Mouse (Mus musculus) ES-E14 (cell line): ENCODE data around the gene Taf15. TPM values are rescaled to one million over a fixed set of nuclear protein-coding genes. Genes with fewer than 3 reads are reported as not detected.

Source experiments
- DNase-seq: peaks from one replicate; pipeline ENCODE4 v3.0.0-alpha.2; 2013; ENCODE audit warnings: low read depth, low spot score
- H3K27ac ChIP-seq: 2 replicates; pipeline ENCODE4 v1.5.1; 2012; ENCODE audit warnings: low read depth, mild to moderate bottlenecking, low read length, moderate library complexity, mixed read lengths; ENCODE audit not compliant: poor library complexity, insufficient read depth, severe bottlenecking
- H3K36me3 ChIP-seq: 2 replicates; pipeline ENCODE4 v1.6.1; 2012; ENCODE audit warnings: mild to moderate bottlenecking, low read length, moderate library complexity, mixed read lengths; ENCODE audit not compliant: control insufficient read depth, poor library complexity, insufficient read depth, severe bottlenecking
- H3K4me1 ChIP-seq, 2 experiments: fragments of 150-350 bp in 1 of 2; sonication (generic) in 1 of 2; 2 replicates each; pipeline ENCODE4 v1.6.1; 2012; ENCODE audit warnings: low read length in 2 of 2, mild to moderate bottlenecking in 1 of 2, mixed read lengths in 1 of 2; ENCODE audit not compliant: control insufficient read depth in 2 of 2, insufficient read depth in 2 of 2, poor library complexity in 1 of 2
- H3K4me3 ChIP-seq, 2 experiments: fragments of 150-350 bp in 1 of 2; sonication (generic) in 1 of 2; 2 replicates each; pipeline ENCODE4 v1.5.1; 2012; ENCODE audit warnings: low read length in 2 of 2, low read depth in 1 of 2, mild to moderate bottlenecking in 1 of 2, mixed read lengths in 1 of 2; ENCODE audit not compliant: insufficient read depth in 1 of 2, poor library complexity in 1 of 2, severe bottlenecking in 1 of 2
- H3K9ac ChIP-seq: 2 replicates; pipeline ENCODE4 v1.6.1; 2012; ENCODE audit warnings: low read depth, mild to moderate bottlenecking, low read length, mixed read lengths; ENCODE audit not compliant: poor library complexity, insufficient read depth, severe bottlenecking
- H3K9me3 ChIP-seq: fragments of 150-350 bp; sonication (generic); 2 replicates; pipeline ENCODE4 v1.6.1; 2012; ENCODE audit warnings: low read depth, mild to moderate bottlenecking, low read length; ENCODE audit not compliant: control insufficient read depth, insufficient read depth
- CHD2 ChIP-seq: IDR thresholded peaks from 2 replicates; pipeline ENCODE4 v1.6.1; 2014; ENCODE audit warnings: mild to moderate bottlenecking, low read depth, low read length, inconsistent platforms
- HCFC1 ChIP-seq: IDR thresholded peaks from 2 replicates; pipeline ENCODE4 v1.6.1; 2012; ENCODE audit warnings: low read length, inconsistent platforms, borderline replicate concordance; ENCODE audit not compliant: insufficient read depth
- MAFK ChIP-seq: IDR thresholded peaks from 2 replicates; pipeline ENCODE4 v1.6.1; 2014; ENCODE audit warnings: mild to moderate bottlenecking, low read depth, low read length, inconsistent platforms; ENCODE audit not compliant: insufficient read depth
- ZC3H11A ChIP-seq: IDR thresholded peaks from 2 replicates; pipeline ENCODE4 v1.6.1; 2012; ENCODE audit warnings: low read depth, mild to moderate bottlenecking, inconsistent platforms, low read length, borderline replicate concordance
- ZNF384 ChIP-seq: IDR thresholded peaks from 2 replicates; pipeline ENCODE4 v1.6.1; 2012; ENCODE audit warnings: low read depth, low read length, inconsistent platforms
- in situ Hi-C, 2 experiments: fragments of 600-800 bp; cut with MboI; formaldehyde crosslinking; loops; one replicate each; pipeline ENCODE4 v1.15.1; 2025; ENCODE audit warnings: low sequenced_read_pairs in 2 of 2, inconsistent platforms in 1 of 2; ENCODE audit not compliant: unreplicated experiment in 2 of 2
- total RNA-seq: library from RNA; depleted of rRNA; stranded (reverse); fragments of 300-350 nt; gene quantifications from 2 replicates; pipeline ENCODE4 v1.2.3, GENCODE M21; 2012

Taf15 gene
- total RNA-seq, 1 experiment = 53.8 TPM

- Histone ChIP-seq H3K4me1 (peaks cover 0 to 2% of the 10 kb centered on the region in 2 experiments; a peak in 1 of 4 replicates), H3K27ac (no peak overlapping the region), H3K9me3 (no peaks in the 10 kb centered on the region), H3K36me3 (no peaks in the 10 kb centered on the region), H3K9ac (no peak overlapping the region), H3K4me3 (no peak overlapping the region)
- DNase-seq = no peak
- in situ Hi-C loops = no loop called here
- no peak for TF ChIP-seq MAFK
- TF ChIP-seq ZNF384 = no peak
- no peak for TF ChIP-seq CHD2
- no peak for TF ChIP-seq HCFC1
- TF ChIP-seq ZC3H11A = no peak
Observed at GRCm38 (mm10) chr11:83534609-83535423, 61.9 kb downstream of the Taf15 start.

DNA sequence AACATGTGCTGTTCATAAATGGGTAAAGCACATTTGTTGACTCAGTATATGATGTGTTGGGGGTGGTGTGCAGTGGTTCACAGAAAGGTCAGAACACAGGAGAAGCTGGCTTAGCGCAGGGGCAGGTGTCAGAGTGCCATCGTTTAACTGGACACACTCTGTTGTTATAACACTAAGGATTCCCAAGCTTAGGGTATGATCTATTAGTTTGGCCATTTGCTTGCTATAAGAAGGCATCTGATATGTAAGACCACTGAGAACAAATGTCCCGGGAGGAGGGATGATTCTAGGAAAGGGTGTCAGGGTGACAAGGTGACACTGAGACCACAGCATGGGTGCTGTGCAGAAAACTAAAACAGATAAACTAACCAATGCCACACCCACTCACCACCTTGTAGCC is 63.9 kb downstream of the Taf15 start:
- no peaks in the 10 kb centered on the region for H3K9me3 ChIP-seq
- no peak overlapping the region for H3K4me3 ChIP-seq
- H3K4me1 ChIP-seq = peaks cover 0 to 2% of the 10 kb centered on the region in 2 experiments; a peak in 1 of 4 replicates
- in situ Hi-C loops = no loop called here
- DNase-seq = no peak
- H3K27ac ChIP-seq = no peak overlapping the region
- TF ChIP-seq MAFK (no peak), HCFC1 (no peak), ZC3H11A (no peak), ZNF384 (no peak), CHD2 (no peak)
- H3K36me3 ChIP-seq = no peaks in the 10 kb centered on the region
- no peak overlapping the region for H3K9ac ChIP-seq

GRCm38 (mm10) chr11:83538705-83539314 is 65.9 kb downstream of the Taf15 start:
- Histone ChIP-seq H3K4me1 (peaks cover 0 to 2% of the 10 kb centered on the region in 2 experiments; a peak in 1 of 4 replicates), H3K27ac (no peak overlapping the region), H3K9ac (no peak overlapping the region), H3K9me3 (no peaks in the 10 kb centered on the region), H3K36me3 (no peaks in the 10 kb centered on the region), H3K4me3 (no peak overlapping the region)
- no peak for DNase-seq
- TF ChIP-seq MAFK = no peak
- TF ChIP-seq CHD2 = no peak
- in situ Hi-C loops = no loop called here

DNA sequence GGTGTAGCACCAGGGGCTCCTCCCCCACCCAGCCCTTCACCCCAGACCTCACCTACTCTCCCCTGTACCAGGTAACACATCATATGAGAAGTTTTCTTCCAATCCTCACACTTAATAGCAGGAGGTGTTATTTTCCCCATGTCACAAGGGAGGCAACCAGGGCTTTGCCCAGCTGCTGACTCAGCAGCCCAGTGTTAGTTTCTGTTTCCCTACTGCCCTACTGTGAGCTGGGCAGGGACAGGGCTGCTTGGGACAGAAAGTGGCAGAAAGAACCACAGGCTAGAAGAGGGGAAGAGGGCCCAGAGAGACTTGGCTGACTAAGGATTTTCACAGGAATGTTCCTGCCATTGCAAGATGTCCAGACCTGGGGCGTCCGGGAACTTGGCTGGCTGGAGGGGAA is 68.0 kb downstream of the Taf15 start:
- no peaks in the 10 kb centered on the region for H3K9me3 ChIP-seq
- no peaks in the 10 kb centered on the region for H3K36me3 ChIP-seq
- in situ Hi-C loops = no loop called here
- TF ChIP-seq MAFK (peak; percentile 76), HCFC1 (no peak), CHD2 (no peak)
- H3K9ac ChIP-seq = no peak overlapping the region
- H3K4me3 ChIP-seq = no peak overlapping the region
- no peak overlapping the region for H3K27ac ChIP-seq
- H3K4me1 ChIP-seq = no peaks in the 10 kb centered on the region
- DNase-seq = no peak
